Mouse (Mus musculus): Measurements from ENCODE around the gene Rwdd4a. TPM values are rescaled to one million over a fixed set of nuclear protein-coding genes. Genes with fewer than 3 reads are reported as not detected.

Gene Rwdd4a
- total RNA-seq, 1 experiment = 25.3 TPM

GRCm38 (mm10) chr8:47547102-47547501 lies 13.6 kb downstream of the Rwdd4a start:
- Histone ChIP-seq H3K4me1 (ENCODE audit: control insufficient read depth in 2 of 2, insufficient read depth in 2 of 2, low read length in 2 of 2, poor library complexity in 1 of 2) (no peaks in the 10 kb centered on the region), H3K9me3 (ENCODE audit: control insufficient read depth, insufficient read depth, low read depth, low read length) (no peaks in the 10 kb centered on the region), H3K9ac (ENCODE audit: insufficient read depth, low read depth, low read length, poor library complexity, severe bottlenecking) (no peak overlapping the region), H3K4me3 (ENCODE audit: insufficient read depth in 1 of 2, low read depth in 1 of 2, low read length in 2 of 2, poor library complexity in 1 of 2, severe bottlenecking in 1 of 2) (no peak overlapping the region), H3K36me3 (ENCODE audit: control insufficient read depth, insufficient read depth, low read length, poor library complexity, severe bottlenecking) (peaks cover 29% of the 10 kb centered on the region), H3K27ac (ENCODE audit: insufficient read depth, low read depth, low read length, poor library complexity, severe bottlenecking) (no peak overlapping the region)
- in situ Hi-C loops (cut with MboI; ENCODE audit: low sequenced_read_pairs in 2 of 2, unreplicated experiment in 2 of 2) = no loop called here
- TF ChIP-seq CHD2 (IDR thresholded peaks at IDR 0.05; ENCODE audit: low read depth, low read length) (peak; percentile 52; the same call in 1 of the 2 replicates), ZNF384 (IDR thresholded peaks at IDR 0.05; ENCODE audit: low read depth, low read length) (no peak)
- no peak for DNase-seq (ENCODE audit: low read depth, low spot score)

DNA sequence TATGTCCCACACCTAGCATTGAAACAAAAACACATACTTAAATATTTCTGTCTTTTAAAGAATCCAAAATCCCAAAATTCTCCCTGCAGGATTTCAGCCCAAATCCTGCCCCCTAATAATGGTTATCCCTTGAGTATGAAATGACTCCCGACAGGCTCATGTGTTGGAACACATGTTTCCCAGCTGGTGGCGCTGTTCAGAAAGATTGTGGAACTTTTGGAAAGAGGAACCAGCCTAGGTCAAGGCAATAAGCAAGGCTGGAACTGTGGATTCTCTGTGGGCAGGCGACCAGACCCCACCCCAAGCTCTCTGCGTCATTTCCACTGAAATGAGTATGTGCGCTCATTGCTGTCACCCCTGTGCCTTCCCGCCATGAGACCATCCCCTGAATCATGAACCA lies 20.1 kb downstream of the Rwdd4a start:
- no peak for DNase-seq (ENCODE audit: low read depth, low spot score)
- Histone ChIP-seq H3K27ac (ENCODE audit: insufficient read depth, low read depth, low read length, poor library complexity, severe bottlenecking) (no peak overlapping the region), H3K9ac (ENCODE audit: insufficient read depth, low read depth, low read length, poor library complexity, severe bottlenecking) (no peak overlapping the region), H3K4me1 (ENCODE audit: control insufficient read depth in 2 of 2, insufficient read depth in 2 of 2, low read length in 2 of 2, poor library complexity in 1 of 2) (no peaks in the 10 kb centered on the region), H3K9me3 (ENCODE audit: control insufficient read depth, insufficient read depth, low read depth, low read length) (no peaks in the 10 kb centered on the region), H3K36me3 (ENCODE audit: control insufficient read depth, insufficient read depth, low read length, poor library complexity, severe bottlenecking) (peaks cover 14% of the 10 kb centered on the region), H3K4me3 (ENCODE audit: insufficient read depth in 1 of 2, low read depth in 1 of 2, low read length in 2 of 2, poor library complexity in 1 of 2, severe bottlenecking in 1 of 2) (no peak overlapping the region)
- TF ChIP-seq HCFC1 (IDR thresholded peaks at IDR 0.05; ENCODE audit: borderline replicate concordance, insufficient read depth, low read length) = no peak
- 0 out of 2 replicates have a peak, but pooled peaks have one; percentile 5 for TF ChIP-seq ZC3H11A (IDR thresholded peaks at IDR 0.05; ENCODE audit: borderline replicate concordance, low read depth, low read length)
- in situ Hi-C loops (cut with MboI; ENCODE audit: low sequenced_read_pairs in 2 of 2, unreplicated experiment in 2 of 2) = no loop called here

GRCm38 (mm10) chr8:47556446-47556845 lies 23.0 kb downstream of the Rwdd4a start:
- no peak for TF ChIP-seq HCFC1 (IDR thresholded peaks at IDR 0.05; ENCODE audit: borderline replicate concordance, insufficient read depth, low read length)
- no peak for TF ChIP-seq ZNF384 (IDR thresholded peaks at IDR 0.05; ENCODE audit: low read depth, low read length)
- no peak for TF ChIP-seq CHD2 (IDR thresholded peaks at IDR 0.05; ENCODE audit: low read depth, low read length)
- no peak for TF ChIP-seq ZC3H11A (IDR thresholded peaks at IDR 0.05; ENCODE audit: borderline replicate concordance, low read depth, low read length)
- no peak for TF ChIP-seq MAFK (IDR thresholded peaks at IDR 0.05; ENCODE audit: insufficient read depth, low read depth, low read length)
- in situ Hi-C loops (cut with MboI; ENCODE audit: low sequenced_read_pairs in 2 of 2, unreplicated experiment in 2 of 2) = no loop called here

DNA sequence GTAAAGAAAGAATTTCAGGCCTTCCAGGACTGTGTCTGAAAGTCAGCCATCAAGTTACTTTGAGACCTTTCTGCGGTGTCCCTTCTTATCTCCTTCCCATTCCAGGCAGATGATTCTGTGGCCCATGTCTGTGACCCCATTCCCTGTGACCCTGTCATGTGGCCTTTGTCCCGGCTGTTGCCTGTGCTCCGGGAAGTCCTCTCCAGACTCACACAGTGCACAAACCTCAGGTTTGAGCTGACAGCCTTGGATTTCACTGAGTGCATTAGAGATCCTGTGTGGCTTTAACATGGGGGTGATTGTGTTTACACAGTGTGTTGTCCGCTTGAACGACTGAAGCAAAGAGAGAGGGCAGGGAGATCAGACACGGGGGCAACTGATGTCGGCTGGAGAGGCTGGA lies 24.8 kb downstream of the Rwdd4a start:
- H3K9me3 ChIP-seq (ENCODE audit: control insufficient read depth, insufficient read depth, low read depth, low read length) = no peaks in the 10 kb centered on the region
- TF ChIP-seq MAFK (IDR thresholded peaks at IDR 0.05; ENCODE audit: insufficient read depth, low read depth, low read length) (no peak), ZC3H11A (IDR thresholded peaks at IDR 0.05; ENCODE audit: borderline replicate concordance, low read depth, low read length) (no peak), ZNF384 (IDR thresholded peaks at IDR 0.05; ENCODE audit: low read depth, low read length) (no peak), CHD2 (IDR thresholded peaks at IDR 0.05; ENCODE audit: low read depth, low read length) (no peak), HCFC1 (IDR thresholded peaks at IDR 0.05; ENCODE audit: borderline replicate concordance, insufficient read depth, low read length) (no peak)
- H3K36me3 ChIP-seq (ENCODE audit: control insufficient read depth, insufficient read depth, low read length, poor library complexity, severe bottlenecking) = no peaks in the 10 kb centered on the region
- no peak overlapping the region for H3K27ac ChIP-seq (ENCODE audit: insufficient read depth, low read depth, low read length, poor library complexity, severe bottlenecking)
- no peaks in the 10 kb centered on the region for H3K4me1 ChIP-seq (ENCODE audit: control insufficient read depth in 2 of 2, insufficient read depth in 2 of 2, low read length in 2 of 2, poor library complexity in 1 of 2)
- in situ Hi-C loops (cut with MboI; ENCODE audit: low sequenced_read_pairs in 2 of 2, unreplicated experiment in 2 of 2) = no loop called here
- DNase-seq (ENCODE audit: low read depth, low spot score) = no peak
- no peak overlapping the region for H3K9ac ChIP-seq (ENCODE audit: insufficient read depth, low read depth, low read length, poor library complexity, severe bottlenecking)
- no peak overlapping the region for H3K4me3 ChIP-seq (ENCODE audit: insufficient read depth in 1 of 2, low read depth in 1 of 2, low read length in 2 of 2, poor library complexity in 1 of 2, severe bottlenecking in 1 of 2)

More at GRCm38 (mm10) chr8:47556446-47556845, 23.0 kb downstream of the Rwdd4a start:
- Histone ChIP-seq H3K4me1 (ENCODE audit: control insufficient read depth in 2 of 2, insufficient read depth in 2 of 2, low read length in 2 of 2, poor library complexity in 1 of 2) (no peaks in the 10 kb centered on the region), H3K9me3 (ENCODE audit: control insufficient read depth, insufficient read depth, low read depth, low read length) (no peaks in the 10 kb centered on the region), H3K36me3 (ENCODE audit: control insufficient read depth, insufficient read depth, low read length, poor library complexity, severe bottlenecking) (peaks cover under 1% of the 10 kb centered on the region; the same call in 1 of the 2 replicates), H3K27ac (ENCODE audit: insufficient read depth, low read depth, low read length, poor library complexity, severe bottlenecking) (no peak overlapping the region), H3K9ac (ENCODE audit: insufficient read depth, low read depth, low read length, poor library complexity, severe bottlenecking) (no peak overlapping the region), H3K4me3 (ENCODE audit: insufficient read depth in 1 of 2, low read depth in 1 of 2, low read length in 2 of 2, poor library complexity in 1 of 2, severe bottlenecking in 1 of 2) (no peak overlapping the region)
- no peak for DNase-seq (ENCODE audit: low read depth, low spot score)

DNA sequence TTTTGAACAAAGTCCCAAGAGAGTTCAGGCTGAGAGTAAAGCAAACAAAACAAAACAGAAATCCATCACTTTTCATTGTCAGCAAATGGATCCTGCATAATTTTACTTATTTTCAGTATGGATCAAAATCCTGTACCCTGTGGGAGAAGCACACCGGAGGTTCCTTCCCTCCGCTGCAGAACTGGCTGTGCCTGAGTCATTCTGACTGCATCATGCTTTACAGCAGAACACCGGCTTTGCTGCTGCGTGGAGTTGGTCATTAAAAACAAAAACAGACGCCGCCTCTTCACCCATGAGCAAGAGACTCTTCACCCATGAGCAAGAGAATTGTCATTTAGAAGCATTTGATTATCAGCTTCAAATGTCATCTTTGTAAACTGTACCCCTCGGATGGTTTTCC lies 27.3 kb downstream of the Rwdd4a start:
- no peaks in the 10 kb centered on the region for H3K36me3 ChIP-seq (ENCODE audit: control insufficient read depth, insufficient read depth, low read length, poor library complexity, severe bottlenecking)
- in situ Hi-C loops (cut with MboI; ENCODE audit: low sequenced_read_pairs in 2 of 2, unreplicated experiment in 2 of 2) = no loop called here
- DNase-seq (ENCODE audit: low read depth, low spot score) = no peak
- H3K4me1 ChIP-seq (ENCODE audit: control insufficient read depth in 2 of 2, insufficient read depth in 2 of 2, low read length in 2 of 2, poor library complexity in 1 of 2) = no peaks in the 10 kb centered on the region
- H3K4me3 ChIP-seq (ENCODE audit: insufficient read depth in 1 of 2, low read depth in 1 of 2, low read length in 2 of 2, poor library complexity in 1 of 2, severe bottlenecking in 1 of 2) = no peak overlapping the region
- H3K27ac ChIP-seq (ENCODE audit: insufficient read depth, low read depth, low read length, poor library complexity, severe bottlenecking) = no peak overlapping the region
- no peaks in the 10 kb centered on the region for H3K9me3 ChIP-seq (ENCODE audit: control insufficient read depth, insufficient read depth, low read depth, low read length)
- no peak overlapping the region for H3K9ac ChIP-seq (ENCODE audit: insufficient read depth, low read depth, low read length, poor library complexity, severe bottlenecking)
- no peak for TF ChIP-seq ZC3H11A (IDR thresholded peaks at IDR 0.05; ENCODE audit: borderline replicate concordance, low read depth, low read length)
- no peak for TF ChIP-seq MAFK (IDR thresholded peaks at IDR 0.05; ENCODE audit: insufficient read depth, low read depth, low read length)
- TF ChIP-seq CHD2 (IDR thresholded peaks at IDR 0.05; ENCODE audit: low read depth, low read length) = no peak
- no peak for TF ChIP-seq ZNF384 (IDR thresholded peaks at IDR 0.05; ENCODE audit: low read depth, low read length)
- TF ChIP-seq HCFC1 (IDR thresholded peaks at IDR 0.05; ENCODE audit: borderline replicate concordance, insufficient read depth, low read length) = no peak

Data from ES-E14 (cell line).